Mouse (Mus musculus): Measurements from ENCODE around the gene Kat2a. TPM values are rescaled to one million over a fixed set of nuclear protein-coding genes. Genes with fewer than 3 reads are reported as not detected.
A peak's percentile ranks its signal among the peaks of the same experiment; 100 is the strongest.

The Kat2a gene
- polyA plus RNA-seq, 1 experiment from 2014 or later = 39.0 TPM

GRCm38 (mm10) chr11:100681826-100682225 is 30.4 kb downstream of the Kat2a start:
- 77% methylated on average over 5 of the region's 5 CpGs for WGBS
- no peak overlapping the region for H3K9ac ChIP-seq (ENCODE audit: low read depth, low read length)
- H3K4me1 ChIP-seq (replicated peaks; ENCODE audit: insufficient read depth, low read length) = no peaks in the 10 kb centered on the region
- DNase-seq (ENCODE audit: low spot score) (no peak), ATAC-seq (replicated peaks; ENCODE audit: low FRiP score, low read depth) (no peak)
- H3K4me2 ChIP-seq (ENCODE audit: low read length) = no peak overlapping the region
- no peaks in the 10 kb centered on the region for H3K9me3 ChIP-seq (replicated peaks; ENCODE audit: low read length)
- no peak overlapping the region for H3K27ac ChIP-seq
- no peak overlapping the region for H3K4me3 ChIP-seq (replicated peaks; ENCODE audit: low read depth, low read length)
- H3K27me3 ChIP-seq (ENCODE audit: insufficient read depth, low read length) = no peaks in the 10 kb centered on the region
- no peaks in the 10 kb centered on the region for H3K36me3 ChIP-seq (ENCODE audit: insufficient read depth, low read length)
- TF ChIP-seq CTCF (IDR thresholded peaks at IDR 0.05; ENCODE audit: low read depth) = no peak

DNA sequence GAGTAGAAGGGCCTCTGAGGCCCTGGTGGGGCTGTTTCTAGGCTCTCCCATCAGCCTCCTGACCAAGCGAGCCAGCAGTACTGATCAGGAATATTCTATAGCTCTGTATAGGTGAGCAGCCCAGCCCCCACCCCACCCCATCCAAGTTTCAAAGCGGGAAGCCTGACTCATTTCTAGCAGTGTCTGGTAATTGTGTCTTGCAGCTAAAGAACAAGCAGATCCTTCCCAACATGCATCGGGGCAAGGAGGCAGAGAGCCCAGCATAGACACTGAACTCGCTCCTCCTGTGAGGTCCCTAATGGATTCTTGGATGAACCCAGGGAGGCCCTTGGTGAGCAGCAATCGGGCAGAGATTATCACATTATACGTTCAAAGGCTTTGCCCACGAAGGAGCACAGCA is 34.5 kb downstream of the Kat2a start:
- ATAC-seq (replicated peaks; ENCODE audit: low FRiP score, low read depth) = no peak
- DNase-seq (ENCODE audit: low spot score) = no peak
- Histone ChIP-seq H3K9ac (ENCODE audit: low read depth, low read length) (no peak overlapping the region), H3K9me3 (replicated peaks; ENCODE audit: low read length) (no peaks in the 10 kb centered on the region), H3K4me2 (ENCODE audit: low read length) (no peak overlapping the region), H3K4me1 (replicated peaks; ENCODE audit: insufficient read depth, low read length) (no peaks in the 10 kb centered on the region), H3K36me3 (ENCODE audit: insufficient read depth, low read length) (no peaks in the 10 kb centered on the region), H3K27me3 (ENCODE audit: insufficient read depth, low read length) (no peaks in the 10 kb centered on the region), H3K4me3 (replicated peaks; ENCODE audit: low read depth, low read length) (no peak overlapping the region), H3K27ac (no peak overlapping the region)
- 62% methylated on average over 7 of the region's 7 CpGs for WGBS
- no peak for TF ChIP-seq CTCF (IDR thresholded peaks at IDR 0.05; ENCODE audit: low read depth)

GRCm38 (mm10) chr11:100673169-100673568 is 39.1 kb downstream of the Kat2a start:
- Histone ChIP-seq H3K4me2 (ENCODE audit: low read length) (peak overlapping the region; percentile 14; the same call in 1 of the 2 replicates), H3K27me3 (ENCODE audit: insufficient read depth, low read length) (no peaks in the 10 kb centered on the region), H3K4me1 (replicated peaks; ENCODE audit: insufficient read depth, low read length) (no peaks in the 10 kb centered on the region), H3K9me3 (replicated peaks; ENCODE audit: low read length) (no peaks in the 10 kb centered on the region), H3K9ac (ENCODE audit: low read depth, low read length) (peak overlapping the region; percentile 43; the same call in 1 of the 2 replicates), H3K4me3 (replicated peaks; ENCODE audit: low read depth, low read length) (no peak overlapping the region), H3K27ac (no peak overlapping the region), H3K36me3 (ENCODE audit: insufficient read depth, low read length) (no peaks in the 10 kb centered on the region)
- no peak for TF ChIP-seq CTCF (IDR thresholded peaks at IDR 0.05; ENCODE audit: low read depth)
- 4% methylated on average over 23 of the region's 23 CpGs for WGBS
- ATAC-seq (replicated peaks; ENCODE audit: low FRiP score, low read depth) (peak; percentile 46; the same call in 1 of the 2 replicates), DNase-seq (ENCODE audit: low spot score) (peak; percentile 36)

DNA sequence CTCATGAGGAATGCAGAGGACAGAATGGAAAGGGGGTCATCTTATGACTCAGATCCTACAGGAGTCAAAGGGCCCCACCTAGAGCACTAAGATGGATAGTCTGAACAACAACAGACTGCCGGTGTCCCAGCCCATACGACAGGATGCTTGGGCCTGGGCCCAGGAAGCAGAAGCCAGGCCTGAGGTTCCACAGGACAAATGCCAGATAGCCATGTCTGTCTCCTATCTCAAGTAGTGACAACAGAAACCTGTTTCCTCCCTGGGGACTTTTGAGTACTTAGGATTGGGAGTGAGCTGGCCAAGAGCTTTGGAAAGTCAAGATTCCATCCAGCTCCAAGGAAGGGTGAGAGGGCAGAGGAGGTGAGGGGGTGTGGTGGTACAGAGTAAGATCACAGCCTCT is 40.3 kb downstream of the Kat2a start:
- no peak for DNase-seq (ENCODE audit: low spot score)
- no peak for TF ChIP-seq CTCF (IDR thresholded peaks at IDR 0.05; ENCODE audit: low read depth)
- Histone ChIP-seq H3K27me3 (ENCODE audit: insufficient read depth, low read length) (no peaks in the 10 kb centered on the region), H3K27ac (no peak overlapping the region), H3K9me3 (replicated peaks; ENCODE audit: low read length) (no peaks in the 10 kb centered on the region), H3K4me3 (replicated peaks; ENCODE audit: low read depth, low read length) (no peak overlapping the region), H3K9ac (ENCODE audit: low read depth, low read length) (no peak overlapping the region), H3K4me2 (ENCODE audit: low read length) (no peak overlapping the region), H3K4me1 (replicated peaks; ENCODE audit: insufficient read depth, low read length) (no peaks in the 10 kb centered on the region), H3K36me3 (ENCODE audit: insufficient read depth, low read length) (no peaks in the 10 kb centered on the region)
- no peak for ATAC-seq (replicated peaks; ENCODE audit: low FRiP score, low read depth)
- WGBS = 54% methylated on average over 2 of the region's 2 CpGs

DNA sequence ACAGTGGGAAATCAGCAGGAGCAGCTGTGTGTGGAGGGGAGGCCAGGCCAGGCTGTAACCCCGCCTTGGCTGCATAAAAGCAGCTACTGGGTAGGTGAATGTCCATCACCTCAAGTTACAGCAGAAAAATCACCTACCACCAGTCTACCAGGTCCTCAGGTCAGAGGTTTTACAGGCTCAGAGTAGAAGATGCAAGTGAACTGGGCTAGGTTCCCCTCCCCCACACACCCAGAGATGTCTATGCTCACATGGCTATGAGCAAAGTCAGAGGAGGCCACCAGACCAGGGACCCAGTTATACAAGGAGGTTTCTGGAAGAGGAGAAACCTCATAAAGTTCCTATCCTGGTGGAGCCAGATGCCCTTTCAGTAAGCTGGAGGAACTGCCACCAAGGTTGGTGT is 41.2 kb downstream of the Kat2a start:
- TF ChIP-seq CTCF (IDR thresholded peaks at IDR 0.05; ENCODE audit: low read depth) = no peak
- Histone ChIP-seq H3K27me3 (ENCODE audit: insufficient read depth, low read length) (no peaks in the 10 kb centered on the region), H3K4me3 (replicated peaks; ENCODE audit: low read depth, low read length) (no peak overlapping the region), H3K4me1 (replicated peaks; ENCODE audit: insufficient read depth, low read length) (no peaks in the 10 kb centered on the region), H3K9ac (ENCODE audit: low read depth, low read length) (no peak overlapping the region), H3K9me3 (replicated peaks; ENCODE audit: low read length) (no peaks in the 10 kb centered on the region), H3K27ac (no peak overlapping the region), H3K4me2 (ENCODE audit: low read length) (no peak overlapping the region), H3K36me3 (ENCODE audit: insufficient read depth, low read length) (no peaks in the 10 kb centered on the region)
- ATAC-seq (replicated peaks; ENCODE audit: low FRiP score, low read depth) (no peak), DNase-seq (ENCODE audit: low spot score) (no peak)
- 65% methylated on average over 1 of the region's 1 CpGs for WGBS

GRCm38 (mm10) chr11:100659806-100660205 is 52.5 kb downstream of the Kat2a start:
- no peak overlapping the region for H3K4me2 ChIP-seq (ENCODE audit: low read length)
- WGBS = 33% methylated on average over 10 of the region's 10 CpGs
- H3K27me3 ChIP-seq (ENCODE audit: insufficient read depth, low read length) = no peaks in the 10 kb centered on the region
- H3K4me1 ChIP-seq (replicated peaks; ENCODE audit: insufficient read depth, low read length) = 0 out of 2 replicates have a peak, but pooled peaks cover 3% of the 10 kb centered on the region
- TF ChIP-seq CTCF (IDR thresholded peaks at IDR 0.05; ENCODE audit: low read depth) = no peak
- H3K4me3 ChIP-seq (replicated peaks; ENCODE audit: low read depth, low read length) = no peak overlapping the region
- H3K36me3 ChIP-seq (ENCODE audit: insufficient read depth, low read length) = no peaks in the 10 kb centered on the region
- ATAC-seq (replicated peaks; ENCODE audit: low FRiP score, low read depth) (no peak), DNase-seq (ENCODE audit: low spot score) (no peak)
- H3K27ac ChIP-seq = no peak overlapping the region
- H3K9ac ChIP-seq (ENCODE audit: low read depth, low read length) = no peak overlapping the region
- no peaks in the 10 kb centered on the region for H3K9me3 ChIP-seq (replicated peaks; ENCODE audit: low read length)

DNA sequence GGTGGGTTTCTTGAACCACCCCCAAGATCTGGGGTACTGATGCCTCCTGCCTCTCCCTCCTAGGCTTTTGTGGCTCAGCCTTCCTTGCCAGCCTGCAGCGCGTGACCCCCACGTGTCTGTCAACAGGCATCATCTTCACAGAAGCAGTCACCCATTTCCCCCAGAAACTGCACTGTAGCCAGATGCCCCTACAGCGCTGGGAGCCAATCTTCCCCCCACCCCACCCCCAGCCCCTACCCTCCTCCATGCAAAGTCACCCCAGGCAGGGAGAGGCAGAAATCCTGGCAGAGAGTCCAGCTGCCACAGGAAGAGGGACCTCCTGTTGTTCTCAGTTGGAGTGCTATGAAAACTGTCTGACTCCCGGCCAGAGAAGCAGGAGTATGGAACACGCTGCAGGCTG is 55.8 kb downstream of the Kat2a start:
- Histone ChIP-seq H3K27me3 (ENCODE audit: insufficient read depth, low read length) (no peaks in the 10 kb centered on the region), H3K4me1 (replicated peaks; ENCODE audit: insufficient read depth, low read length) (0 out of 2 replicates have a peak, but pooled peaks cover 3% of the 10 kb centered on the region), H3K9me3 (replicated peaks; ENCODE audit: low read length) (no peaks in the 10 kb centered on the region), H3K9ac (ENCODE audit: low read depth, low read length) (no peak overlapping the region), H3K27ac (no peak overlapping the region), H3K4me2 (ENCODE audit: low read length) (no peak overlapping the region), H3K36me3 (ENCODE audit: insufficient read depth, low read length) (no peaks in the 10 kb centered on the region), H3K4me3 (replicated peaks; ENCODE audit: low read depth, low read length) (no peak overlapping the region)
- no peak for TF ChIP-seq CTCF (IDR thresholded peaks at IDR 0.05; ENCODE audit: low read depth)
- WGBS = 6% methylated on average over 6 of the region's 6 CpGs
- ATAC-seq (replicated peaks; ENCODE audit: low FRiP score, low read depth) = no peak
- DNase-seq (ENCODE audit: low spot score) = peak; percentile 44

All from kidney, postnatal 0 days (tissue).